Mouse (Mus musculus) liver, embryonic 13.5 days (tissue): Measurements from ENCODE around the gene Glmp. TPM values are rescaled to one million over a fixed set of nuclear protein-coding genes. Genes with fewer than 3 reads are reported as not detected.
"Not testable (repeated sequence)": the region's sequence is repeated elsewhere in the genome, so short reads cannot be mapped to it uniquely, and the experiment has no call there.

ENCODE experiments used
- ATAC-seq: fragments of 200-750 bp; cut with Nextera tagmentation; 2 replicates; pipeline ENCODE4 v1.8.0; 2017; ENCODE audit warnings: low read depth, mild to moderate bottlenecking, moderate number of reproducible peaks, moderate library complexity
- DNase-seq: peaks from one replicate; pipeline ENCODE4 v3.0.0; 2022
- H3K27ac ChIP-seq: fragments of 300-500 bp; sonication (generic); 2 replicates; pipeline ENCODE4 v1.5.1; 2015; ENCODE audit warnings: moderate library complexity, mild to moderate bottlenecking, inconsistent platforms
- H3K27me3 ChIP-seq: fragments of 300-500 bp; sonication (generic); 2 replicates; pipeline ENCODE4 v1.6.1; 2015; ENCODE audit warnings: mild to moderate bottlenecking, inconsistent platforms
- H3K36me3 ChIP-seq: fragments of 300-500 bp; sonication (generic); 2 replicates; pipeline ENCODE4 v1.6.1; 2015; ENCODE audit warnings: mild to moderate bottlenecking, inconsistent platforms
- H3K4me1 ChIP-seq: fragments of 300-500 bp; sonication (generic); replicated peaks from 2 replicates; pipeline ENCODE4 v1.6.1; 2015; ENCODE audit warnings: inconsistent platforms
- H3K4me2 ChIP-seq: fragments of 300-500 bp; sonication (generic); 2 replicates; pipeline ENCODE4 v1.6.1; 2015; ENCODE audit warnings: inconsistent platforms, mild to moderate bottlenecking, moderate library complexity
- H3K4me3 ChIP-seq: fragments of 300-500 bp; sonication (generic); replicated peaks from 2 replicates; pipeline ENCODE4 v1.5.1; 2015; ENCODE audit warnings: mild to moderate bottlenecking, inconsistent platforms
- H3K9ac ChIP-seq: fragments of 300-500 bp; sonication (generic); 2 replicates; pipeline ENCODE4 v1.6.1; 2015; ENCODE audit warnings: mild to moderate bottlenecking, inconsistent platforms
- H3K9me3 ChIP-seq: fragments of 300-500 bp; sonication (generic); replicated peaks from 2 replicates; pipeline ENCODE4 v1.6.1; 2016; ENCODE audit warnings: inconsistent platforms
- WGBS: fragments of 180-500 bp; shearing (Covaris S2); methylation state at CpG from one replicate; pipeline ENCODE4 v1.1.7; 2015; ENCODE audit not compliant: insufficient replicate concordance; 5-methylcytosine and 5-hydroxymethylcytosine counted together
- polyA plus RNA-seq: library from polyadenylated mRNA; unstranded; fragments of >200 nt; fragmentation: Nextera tagmentation; extraction: Ambion mirVana; gene quantifications from 2 replicates; pipeline ENCODE4 v1.2.1, GENCODE M21; 2015

Gene Glmp
- polyA plus RNA-seq, 1 experiment from 2014 or later = 92.9 TPM

- Histone ChIP-seq H3K36me3 (peaks cover 33% of the 10 kb centered on the region), H3K4me1 (peaks cover 77% of the 10 kb centered on the region), H3K9ac (peak within 1 kb of the TSS; percentile 75), H3K4me2 (peak within 1 kb of the TSS; percentile 85), H3K9me3 (no peaks in the 10 kb centered on the region), H3K27ac (peak within 1 kb of the TSS; percentile 90), H3K27me3 (peaks cover 25% of the 10 kb centered on the region), H3K4me3 (peak within 1 kb of the TSS; percentile 64)
- 4% methylated on average over 16 of the region's 16 CpGs for WGBS
- DNase-seq = peak; percentile 87
- peak; percentile 52 for ATAC-seq
Observed at GRCm38 (mm10) chr3:88364337-88364736, 39.5 kb downstream of the Glmp start, which contains the start of gene Paqr6. TSS of gene Paqr6 (plus strand) at chr3:88364584.

- Histone ChIP-seq H3K27ac (no peak overlapping the region), H3K36me3 (peaks cover 18% of the 10 kb centered on the region), H3K27me3 (peaks cover 25% of the 10 kb centered on the region), H3K4me1 (peaks cover 62% of the 10 kb centered on the region), H3K4me3 (peak overlapping the region; percentile 64), H3K9ac (peak overlapping the region; percentile 75), H3K9me3 (peaks cover 9% of the 10 kb centered on the region), H3K4me2 (peak overlapping the region; percentile 85)
- ATAC-seq (no peak), DNase-seq (no peak)
- WGBS = 29% methylated on average over 34 of the region's 34 CpGs
Observed at GRCm38 (mm10) chr3:88365705-88366361, 41.0 kb downstream of the Glmp start.

- not testable (repeated sequence) for H3K9me3 ChIP-seq, H3K27ac ChIP-seq, H3K36me3 ChIP-seq, H3K9ac ChIP-seq
- Histone ChIP-seq H3K27me3 (peaks cover 25% of the 10 kb centered on the region), H3K4me3 (peak overlapping the region; percentile 28), H3K4me2 (peak overlapping the region; percentile 59), H3K4me1 (peaks cover 52% of the 10 kb centered on the region)
- ATAC-seq = 0 out of 2 replicates have a peak, but pooled peaks have one; percentile 32
- peak; percentile 40 for DNase-seq
- 6% methylated on average over 19 of the region's 22 CpGs for WGBS
Observed at GRCm38 (mm10) chr3:88366830-88367428, 42.1 kb downstream of the Glmp start.

- Histone ChIP-seq H3K4me1 (peaks cover 46% of the 10 kb centered on the region), H3K4me2 (peak overlapping the region; percentile 59; the same call in 1 of the 2 replicates), H3K27me3 (peaks cover 25% of the 10 kb centered on the region)
- H3K9ac ChIP-seq, H3K4me3 ChIP-seq, DNase-seq, H3K9me3 ChIP-seq, H3K27ac ChIP-seq, ATAC-seq, H3K36me3 ChIP-seq: not testable (repeated sequence)
- WGBS = 49% methylated on average over 3 of the region's 7 CpGs
Observed at GRCm38 (mm10) chr3:88367517-88367916, 42.7 kb downstream of the Glmp start.

- Histone ChIP-seq H3K27me3 (peaks cover 28% of the 10 kb centered on the region), H3K4me1 (peaks cover 36% of the 10 kb centered on the region)
- H3K36me3 ChIP-seq, DNase-seq, ATAC-seq, H3K9me3 ChIP-seq, H3K4me3 ChIP-seq, H3K4me2 ChIP-seq, H3K27ac ChIP-seq, H3K9ac ChIP-seq: not testable (repeated sequence)
- whole genome bisulfite sequencing = 74% methylated on average over 7 of the region's 7 CpGs
Observed at GRCm38 (mm10) chr3:88368511-88368910, 43.7 kb downstream of the Glmp start.

GRCm38 (mm10) chr3:88372643-88373042 lies 47.8 kb downstream of the Glmp start, which contains the start of gene Bglap3:
TSS of gene Bglap3 (minus strand) at chr3:88372743.
- DNase-seq, H3K36me3 ChIP-seq, H3K27ac ChIP-seq, H3K4me3 ChIP-seq, ATAC-seq, H3K4me2 ChIP-seq, H3K27me3 ChIP-seq, H3K9me3 ChIP-seq, H3K9ac ChIP-seq: not testable (repeated sequence)
- peaks cover 10% of the 10 kb centered on the region for H3K4me1 ChIP-seq
- 81% methylated on average over 9 of the region's 9 CpGs for WGBS

- ATAC-seq (peak; percentile 86), DNase-seq (peak; percentile 45)
- Histone ChIP-seq H3K4me1 (peaks cover 10% of the 10 kb centered on the region), H3K4me3 (0 out of 2 replicates have a peak overlapping the region, but pooled peaks have one; percentile 14), H3K4me2 (peak overlapping the region; percentile 41)
- not testable (repeated sequence) for H3K27ac ChIP-seq, H3K27me3 ChIP-seq, H3K9me3 ChIP-seq, H3K9ac ChIP-seq, H3K36me3 ChIP-seq
- WGBS = 11% methylated on average over 19 of the region's 19 CpGs
Observed at GRCm38 (mm10) chr3:88375750-88376626, 51.2 kb downstream of the Glmp start.

GRCm38 (mm10) chr3:88376644-88377043 lies 51.8 kb downstream of the Glmp start:
- WGBS = 42% methylated on average over 7 of the region's 7 CpGs
- H3K9me3 ChIP-seq, H3K27me3 ChIP-seq, H3K9ac ChIP-seq, H3K27ac ChIP-seq, ATAC-seq, DNase-seq, H3K4me3 ChIP-seq, H3K36me3 ChIP-seq: not testable (repeated sequence)
- Histone ChIP-seq H3K4me2 (peak overlapping the region; percentile 41; the same call in 1 of the 2 replicates), H3K4me1 (peaks cover 14% of the 10 kb centered on the region)

- not testable (repeated sequence) for ATAC-seq, H3K27ac ChIP-seq, H3K27me3 ChIP-seq, H3K36me3 ChIP-seq, H3K9me3 ChIP-seq, H3K4me3 ChIP-seq, DNase-seq, H3K4me2 ChIP-seq, H3K9ac ChIP-seq
- peaks cover 19% of the 10 kb centered on the region for H3K4me1 ChIP-seq
- 53% methylated on average over 5 of the region's 5 CpGs for WGBS
Observed at GRCm38 (mm10) chr3:88378599-88378998, 53.8 kb downstream of the Glmp start, which contains the start of gene Bglap2. TSS of gene Bglap2 (minus strand) at chr3:88378699.
